Mouse (Mus musculus) heart, postnatal 0 days (tissue): Measurements from ENCODE around the gene Rimklb.

ENCODE experiments used
- CTCF ChIP-seq: IDR thresholded peaks from 2 replicates; pipeline ENCODE4 v1.5.1; 2016; ENCODE audit warnings: antibody characterized with exemption, control low read depth, low read depth
- EP300 ChIP-seq: IDR thresholded peaks from 2 replicates; pipeline ENCODE4 v1.6.1; 2016; ENCODE audit warnings: antibody characterized with exemption, low read depth

- TF ChIP-seq CTCF: no peak
- no peak for TF ChIP-seq EP300
These were observed 7.5 kb downstream of the Rimklb start for GRCm38 (mm10) chr6:122490929-122491512.
